Mouse (Mus musculus): ENCODE results near the gene Rnf212b. TPM values are rescaled to one million over a fixed set of nuclear protein-coding genes. Genes with fewer than 3 reads are reported as not detected.
A peak's percentile ranks its signal among the peaks of the same experiment; 100 is the strongest.

Gene Rnf212b
- polyA plus RNA-seq, 1 experiment from 2014 or later: not detected

GRCm38 (mm10) chr14:54883154-54884021, 69.4 kb downstream of the Rnf212b start, which contains the start of the genes Bcl2l2 and Gm20521:
Bcl2l2 (plus strand) TSS chr14:54883377.
Gm20521 (plus strand) TSS chr14:54883441.
- H3K27ac ChIP-seq (replicated peaks): peak within 1 kb of the TSS; percentile 85
- H3K9me3 ChIP-seq: no peaks in the 10 kb centered on the region
- H3K4me2 ChIP-seq (replicated peaks): peak within 1 kb of the TSS; percentile 74
- peak; percentile 83 for ATAC-seq (replicated peaks)
- WGBS: under 1% methylated on average over 27 of the region's 27 CpGs
- no peaks in the 10 kb centered on the region for H3K36me3 ChIP-seq
- peak within 1 kb of the TSS; percentile 57 for H3K4me3 ChIP-seq
- peak within 1 kb of the TSS; percentile 73 for H3K9ac ChIP-seq (replicated peaks)
- no peaks in the 10 kb centered on the region for H3K27me3 ChIP-seq
- peaks cover 26% of the 10 kb centered on the region for H3K4me1 ChIP-seq

- peaks cover 26% of the 10 kb centered on the region for H3K4me1 ChIP-seq
- no peaks in the 10 kb centered on the region for H3K27me3 ChIP-seq
- 32% methylated on average over 21 of the region's 21 CpGs for WGBS
- H3K36me3 ChIP-seq: no peaks in the 10 kb centered on the region
- peak overlapping the region; percentile 85 for H3K27ac ChIP-seq (replicated peaks)
- peak overlapping the region; percentile 73 for H3K9ac ChIP-seq (replicated peaks)
- H3K4me3 ChIP-seq: peak overlapping the region; percentile 57
- H3K4me2 ChIP-seq (replicated peaks): peak overlapping the region; percentile 74
- peak; percentile 2; the same call in 1 of the 2 replicates for ATAC-seq (replicated peaks)
- no peaks in the 10 kb centered on the region for H3K9me3 ChIP-seq
These were observed 70.2 kb downstream of the Rnf212b start for GRCm38 (mm10) chr14:54884022-54884712.

GRCm38 (mm10) chr14:54885309-54885708, 71.4 kb downstream of the Rnf212b start:
- Histone ChIP-seq H3K9me3 (no peaks in the 10 kb centered on the region), H3K4me2 (replicated peaks) (no peak overlapping the region), H3K4me3 (no peak overlapping the region), H3K4me1 (peaks cover 26% of the 10 kb centered on the region), H3K9ac (replicated peaks) (peak overlapping the region; percentile 32), H3K36me3 (no peaks in the 10 kb centered on the region), H3K27ac (replicated peaks) (no peak overlapping the region), H3K27me3 (no peaks in the 10 kb centered on the region)
- ATAC-seq (replicated peaks): no peak
- 93% methylated on average over 11 of the region's 11 CpGs for WGBS

GRCm38 (mm10) chr14:54892200-54892599, 78.3 kb downstream of the Rnf212b start, which contains the start of gene Pabpn1:
Pabpn1 (plus strand) TSS chr14:54892500.
- Histone ChIP-seq H3K9me3 (no peaks in the 10 kb centered on the region), H3K27ac (replicated peaks) (peak within 1 kb of the TSS; percentile 92), H3K36me3 (peaks cover 18% of the 10 kb centered on the region), H3K27me3 (no peaks in the 10 kb centered on the region), H3K4me2 (replicated peaks) (peak within 1 kb of the TSS; percentile 51), H3K4me1 (peaks cover 23% of the 10 kb centered on the region), H3K4me3 (peak within 1 kb of the TSS; percentile 90), H3K9ac (replicated peaks) (peak within 1 kb of the TSS; percentile 53)
- 93% methylated on average over 3 of the region's 3 CpGs for WGBS
- ATAC-seq (replicated peaks): no peak

GRCm38 (mm10) chr14:54893651-54894181, 79.8 kb downstream of the Rnf212b start:
- peak overlapping the region; percentile 90 for H3K4me3 ChIP-seq
- H3K9me3 ChIP-seq: no peaks in the 10 kb centered on the region
- H3K4me2 ChIP-seq (replicated peaks): peak overlapping the region; percentile 64
- peaks cover 24% of the 10 kb centered on the region for H3K4me1 ChIP-seq
- under 1% methylated on average over 38 of the region's 38 CpGs for WGBS
- ATAC-seq (replicated peaks): peak; percentile 99
- H3K9ac ChIP-seq (replicated peaks): peak overlapping the region; percentile 98
- peak overlapping the region; percentile 94 for H3K27ac ChIP-seq (replicated peaks)
- H3K27me3 ChIP-seq: no peaks in the 10 kb centered on the region
- peaks cover 30% of the 10 kb centered on the region for H3K36me3 ChIP-seq

GRCm38 (mm10) chr14:54894296-54895151, 80.6 kb downstream of the Rnf212b start:
- H3K9ac ChIP-seq (replicated peaks): peak overlapping the region; percentile 98
- no peaks in the 10 kb centered on the region for H3K9me3 ChIP-seq
- peaks cover 24% of the 10 kb centered on the region for H3K4me1 ChIP-seq
- WGBS: under 1% methylated on average over 52 of the region's 54 CpGs
- peaks cover 36% of the 10 kb centered on the region for H3K36me3 ChIP-seq
- ATAC-seq (replicated peaks): peak; percentile 55
- H3K4me2 ChIP-seq (replicated peaks): peak overlapping the region; percentile 64
- H3K27me3 ChIP-seq: no peaks in the 10 kb centered on the region
- H3K4me3 ChIP-seq: peak overlapping the region; percentile 90
- peak overlapping the region; percentile 94 for H3K27ac ChIP-seq (replicated peaks)

- H3K4me1 ChIP-seq: peaks cover 24% of the 10 kb centered on the region
- ATAC-seq (replicated peaks): no peak
- H3K4me2 ChIP-seq (replicated peaks): no peak overlapping the region
- WGBS: 75% methylated on average over 2 of the region's 2 CpGs
- H3K9me3 ChIP-seq: no peaks in the 10 kb centered on the region
- peak overlapping the region; percentile 31; the same call in 1 of the 2 replicates for H3K27ac ChIP-seq (replicated peaks)
- peaks cover 36% of the 10 kb centered on the region for H3K36me3 ChIP-seq
- H3K4me3 ChIP-seq: no peak overlapping the region
- no peak overlapping the region for H3K9ac ChIP-seq (replicated peaks)
- no peaks in the 10 kb centered on the region for H3K27me3 ChIP-seq
These were observed 83.5 kb downstream of the Rnf212b start for GRCm38 (mm10) chr14:54897445-54897844.

GRCm38 (mm10) chr14:54900383-54900782, 86.4 kb downstream of the Rnf212b start:
- H3K27ac ChIP-seq (replicated peaks): peak overlapping the region; percentile 6; the same call in 1 of the 2 replicates
- peak; percentile 59 for ATAC-seq (replicated peaks)

GRCm38 (mm10) chr14:54903641-54904040, 89.7 kb downstream of the Rnf212b start:
- Histone ChIP-seq H3K27ac (replicated peaks) (no peak overlapping the region), H3K9me3 (no peaks in the 10 kb centered on the region), H3K4me2 (replicated peaks) (no peak overlapping the region), H3K27me3 (no peaks in the 10 kb centered on the region), H3K4me1 (no peaks in the 10 kb centered on the region), H3K9ac (replicated peaks) (no peak overlapping the region), H3K36me3 (peaks cover 46% of the 10 kb centered on the region), H3K4me3 (no peak overlapping the region)
- ATAC-seq (replicated peaks): no peak
- 90% methylated on average over 4 of the region's 4 CpGs for WGBS

More at GRCm38 (mm10) chr14:54900383-54900782, 86.4 kb downstream of the Rnf212b start:
- Histone ChIP-seq H3K4me3 (no peak overlapping the region), H3K4me1 (peaks cover 18% of the 10 kb centered on the region), H3K9me3 (no peaks in the 10 kb centered on the region), H3K36me3 (peaks cover 44% of the 10 kb centered on the region), H3K4me2 (replicated peaks) (no peak overlapping the region), H3K27me3 (no peaks in the 10 kb centered on the region), H3K9ac (replicated peaks) (no peak overlapping the region)
- under 1% methylated on average over 3 of the region's 3 CpGs for WGBS

Measured in forebrain, embryonic 15.5 days (tissue).